Mouse (Mus musculus): ENCODE data around the gene Hpd. TPM values are rescaled to one million over a fixed set of nuclear protein-coding genes. Genes with fewer than 3 reads are reported as not detected.
A peak's percentile ranks its signal among the peaks of the same experiment; 100 is the strongest.

The Hpd gene
- polyA plus RNA-seq, 1 experiment from 2014 or later: 61.7 TPM

- Histone ChIP-seq H3K4me3 (replicated peaks) (no peak overlapping the region), H3K4me2 (peak overlapping the region; percentile 72; the same call in 1 of the 2 replicates), H3K27me3 (no peaks in the 10 kb centered on the region), H3K4me1 (replicated peaks) (peaks cover 96% of the 10 kb centered on the region), H3K36me3 (replicated peaks) (peaks cover 80% of the 10 kb centered on the region), H3K27ac (replicated peaks) (peak overlapping the region; percentile 79; the same call in 1 of the 2 replicates), H3K9me3 (replicated peaks) (no peaks in the 10 kb centered on the region), H3K9ac (no peak overlapping the region)
- WGBS (ENCODE audit: insufficient replicate concordance): 87% methylated on average over 25 of the region's 25 CpGs
- no peak for ATAC-seq (ENCODE audit: insufficient read depth)
Measured at GRCm38 (mm10) chr5:123148073-123148722, 34.3 kb downstream of the Hpd start.

GRCm38 (mm10) chr5:123147569-123147968 lies 35.0 kb downstream of the Hpd start:
- H3K9me3 ChIP-seq (replicated peaks): no peaks in the 10 kb centered on the region
- peaks cover 97% of the 10 kb centered on the region for H3K4me1 ChIP-seq (replicated peaks)
- no peak overlapping the region for H3K27ac ChIP-seq (replicated peaks)
- H3K9ac ChIP-seq: no peak overlapping the region
- H3K4me2 ChIP-seq: no peak overlapping the region
- WGBS (ENCODE audit: insufficient replicate concordance): 75% methylated on average over 17 of the region's 17 CpGs
- H3K4me3 ChIP-seq (replicated peaks): no peak overlapping the region
- ATAC-seq (ENCODE audit: insufficient read depth): no peak
- H3K27me3 ChIP-seq: no peaks in the 10 kb centered on the region
- peaks cover 74% of the 10 kb centered on the region for H3K36me3 ChIP-seq (replicated peaks)

- H3K4me3 ChIP-seq (replicated peaks): no peak overlapping the region
- H3K4me2 ChIP-seq: peak overlapping the region; percentile 99; the same call in 1 of the 2 replicates
- WGBS (ENCODE audit: insufficient replicate concordance): 90% methylated on average over 11 of the region's 11 CpGs
- ATAC-seq (ENCODE audit: insufficient read depth): no peak
- no peaks in the 10 kb centered on the region for H3K27me3 ChIP-seq
- peaks cover 62% of the 10 kb centered on the region for H3K36me3 ChIP-seq (replicated peaks)
- H3K9me3 ChIP-seq (replicated peaks): no peaks in the 10 kb centered on the region
- H3K9ac ChIP-seq: no peak overlapping the region
- H3K4me1 ChIP-seq (replicated peaks): peaks cover 85% of the 10 kb centered on the region
- no peak overlapping the region for H3K27ac ChIP-seq (replicated peaks)
Measured at GRCm38 (mm10) chr5:123146357-123146756, 36.2 kb downstream of the Hpd start.

GRCm38 (mm10) chr5:123144746-123145590 lies 37.6 kb downstream of the Hpd start:
- Histone ChIP-seq H3K9ac (peak overlapping the region; percentile 98), H3K4me1 (replicated peaks) (peaks cover 71% of the 10 kb centered on the region), H3K27ac (replicated peaks) (peak overlapping the region; percentile 99), H3K27me3 (no peaks in the 10 kb centered on the region), H3K36me3 (replicated peaks) (peaks cover 50% of the 10 kb centered on the region), H3K4me3 (replicated peaks) (peak overlapping the region; percentile 95), H3K4me2 (peak overlapping the region; percentile 99), H3K9me3 (replicated peaks) (no peaks in the 10 kb centered on the region)
- no peak for ATAC-seq (ENCODE audit: insufficient read depth)
- WGBS (ENCODE audit: insufficient replicate concordance): 34% methylated on average over 20 of the region's 20 CpGs

GRCm38 (mm10) chr5:123143971-123144745 lies 38.4 kb downstream of the Hpd start:
- Histone ChIP-seq H3K4me2 (peak overlapping the region; percentile 99), H3K4me1 (replicated peaks) (peaks cover 71% of the 10 kb centered on the region), H3K36me3 (replicated peaks) (peaks cover 47% of the 10 kb centered on the region), H3K27me3 (no peaks in the 10 kb centered on the region), H3K4me3 (replicated peaks) (peak overlapping the region; percentile 95), H3K9me3 (replicated peaks) (no peaks in the 10 kb centered on the region), H3K27ac (replicated peaks) (peak overlapping the region; percentile 99), H3K9ac (peak overlapping the region; percentile 98)
- ATAC-seq (ENCODE audit: insufficient read depth): no peak
- 8% methylated on average over 17 of the region's 17 CpGs for WGBS (ENCODE audit: insufficient replicate concordance)

GRCm38 (mm10) chr5:123143251-123143970 lies 39.1 kb downstream of the Hpd start:
- H3K4me3 ChIP-seq (replicated peaks): peak overlapping the region; percentile 95
- peak overlapping the region; percentile 99 for H3K4me2 ChIP-seq
- H3K9me3 ChIP-seq (replicated peaks): no peaks in the 10 kb centered on the region
- H3K27ac ChIP-seq (replicated peaks): peak overlapping the region; percentile 99
- no peaks in the 10 kb centered on the region for H3K27me3 ChIP-seq
- 4% methylated on average over 24 of the region's 24 CpGs for WGBS (ENCODE audit: insufficient replicate concordance)
- peak overlapping the region; percentile 98 for H3K9ac ChIP-seq
- no peak for ATAC-seq (ENCODE audit: insufficient read depth)
- H3K4me1 ChIP-seq (replicated peaks): peaks cover 69% of the 10 kb centered on the region
- H3K36me3 ChIP-seq (replicated peaks): peaks cover 39% of the 10 kb centered on the region

- Histone ChIP-seq H3K4me2 (peak within 1 kb of the TSS; percentile 99), H3K36me3 (replicated peaks) (peaks cover 30% of the 10 kb centered on the region), H3K4me3 (replicated peaks) (peak within 1 kb of the TSS; percentile 95), H3K9ac (peak within 1 kb of the TSS; percentile 98), H3K27me3 (no peaks in the 10 kb centered on the region), H3K9me3 (replicated peaks) (no peaks in the 10 kb centered on the region), H3K27ac (replicated peaks) (peak within 1 kb of the TSS; percentile 99), H3K4me1 (replicated peaks) (peaks cover 69% of the 10 kb centered on the region)
- WGBS (ENCODE audit: insufficient replicate concordance): under 1% methylated on average over 72 of the region's 103 CpGs
- peak; percentile 37 for ATAC-seq (ENCODE audit: insufficient read depth)
Measured at GRCm38 (mm10) chr5:123142161-123143157, 40.1 kb downstream of the Hpd start, which contains the start of gene Setd1b. Gene Setd1b (plus strand): TSS chr5:123142193.

GRCm38 (mm10) chr5:123141555-123142160 lies 40.9 kb downstream of the Hpd start:
- peaks cover 22% of the 10 kb centered on the region for H3K36me3 ChIP-seq (replicated peaks)
- WGBS (ENCODE audit: insufficient replicate concordance): under 1% methylated on average over 37 of the region's 38 CpGs

More at GRCm38 (mm10) chr5:123141555-123142160, 40.9 kb downstream of the Hpd start:
- H3K27me3 ChIP-seq: no peaks in the 10 kb centered on the region
- no peak for ATAC-seq (ENCODE audit: insufficient read depth)
- peak overlapping the region; percentile 99 for H3K4me2 ChIP-seq
- peak overlapping the region; percentile 95 for H3K4me3 ChIP-seq (replicated peaks)
- H3K9me3 ChIP-seq (replicated peaks): no peaks in the 10 kb centered on the region
- H3K9ac ChIP-seq: peak overlapping the region; percentile 98
- H3K4me1 ChIP-seq (replicated peaks): peaks cover 69% of the 10 kb centered on the region
- peak overlapping the region; percentile 99 for H3K27ac ChIP-seq (replicated peaks)

Data from liver, embryonic 15.5 days (tissue).